Mouse (Mus musculus): ENCODE data around the gene Sae1. TPM values are rescaled to one million over a fixed set of nuclear protein-coding genes. Genes with fewer than 3 reads are reported as not detected.
A peak's percentile ranks its signal among the peaks of the same experiment; 100 is the strongest.

Gene Sae1
- polyA plus RNA-seq, 1 experiment: 31.0 TPM

DNA sequence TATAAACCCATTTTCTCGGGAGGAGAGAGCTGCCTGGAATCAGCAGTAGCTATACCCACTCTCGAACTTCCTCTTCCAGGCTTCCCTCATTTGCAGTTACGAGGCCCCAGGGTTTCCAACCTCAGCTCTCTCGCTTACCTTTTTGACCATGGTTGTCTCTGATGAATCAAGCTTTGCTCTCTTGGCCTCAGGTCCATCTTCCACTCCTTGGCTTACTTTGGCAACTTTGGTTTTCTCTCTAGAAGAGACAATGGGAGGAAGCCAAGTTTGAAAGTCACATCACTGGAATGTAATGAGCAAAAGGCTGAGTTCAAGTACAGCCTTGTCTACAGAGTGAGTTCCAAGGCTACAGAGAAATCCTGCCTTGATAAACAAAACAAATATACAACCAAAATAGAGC, 20.9 kb downstream of the Sae1 start:
- no peak for TF ChIP-seq POLR2A (IDR thresholded peaks at IDR 0.05; ENCODE audit: borderline replicate concordance, extremely low read depth, low read depth, low read length)
- no peak for TF ChIP-seq CTCF (IDR thresholded peaks at IDR 0.05; ENCODE audit: insufficient read depth, low read length)
- peak; percentile 39 for DNase-seq
- 56% methylated on average over 4 of the region's 4 CpGs for WGBS
- H3K4me3 ChIP-seq (replicated peaks; ENCODE audit: extremely low read depth, low read depth, low read length): no peak overlapping the region
- H3K4me1 ChIP-seq (ENCODE audit: control insufficient read depth, insufficient read depth, low read length): peaks cover 26% of the 10 kb centered on the region

DNA sequence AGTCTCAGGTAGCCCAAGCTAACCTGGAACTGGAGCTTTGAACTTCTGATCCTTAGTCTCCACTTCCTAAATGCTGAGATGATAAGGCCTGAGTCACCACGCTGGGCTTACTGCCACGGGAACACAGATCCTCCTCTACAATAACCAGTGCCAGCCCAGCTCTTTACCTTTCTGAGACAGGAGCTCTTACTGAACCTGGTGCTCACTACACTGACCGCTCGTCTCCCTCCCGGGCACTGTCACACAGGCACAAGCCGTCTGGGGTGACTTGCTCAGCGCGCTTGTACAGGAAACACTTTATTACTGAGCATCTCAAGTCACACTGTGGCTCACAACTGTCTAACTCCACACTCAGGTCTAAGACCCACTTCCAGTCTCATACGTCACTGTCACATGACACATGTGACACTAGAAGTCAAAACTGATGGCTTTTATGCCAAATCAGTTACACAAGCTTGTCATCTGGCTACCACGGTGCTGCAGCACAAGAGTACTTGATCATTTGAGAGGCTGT, 21.4 kb downstream of the Sae1 start:
- TF ChIP-seq CTCF (IDR thresholded peaks at IDR 0.05; ENCODE audit: insufficient read depth, low read length) (no peak), POLR2A (IDR thresholded peaks at IDR 0.05; ENCODE audit: borderline replicate concordance, extremely low read depth, low read depth, low read length) (peak; percentile 16; the same call in 1 of the 2 replicates)
- Histone ChIP-seq H3K4me1 (ENCODE audit: control insufficient read depth, insufficient read depth, low read length) (peaks cover 26% of the 10 kb centered on the region), H3K4me3 (replicated peaks; ENCODE audit: extremely low read depth, low read depth, low read length) (no peak overlapping the region)
- 56% methylated on average over 10 of the region's 10 CpGs for WGBS
- peak; percentile 55 for DNase-seq

DNA sequence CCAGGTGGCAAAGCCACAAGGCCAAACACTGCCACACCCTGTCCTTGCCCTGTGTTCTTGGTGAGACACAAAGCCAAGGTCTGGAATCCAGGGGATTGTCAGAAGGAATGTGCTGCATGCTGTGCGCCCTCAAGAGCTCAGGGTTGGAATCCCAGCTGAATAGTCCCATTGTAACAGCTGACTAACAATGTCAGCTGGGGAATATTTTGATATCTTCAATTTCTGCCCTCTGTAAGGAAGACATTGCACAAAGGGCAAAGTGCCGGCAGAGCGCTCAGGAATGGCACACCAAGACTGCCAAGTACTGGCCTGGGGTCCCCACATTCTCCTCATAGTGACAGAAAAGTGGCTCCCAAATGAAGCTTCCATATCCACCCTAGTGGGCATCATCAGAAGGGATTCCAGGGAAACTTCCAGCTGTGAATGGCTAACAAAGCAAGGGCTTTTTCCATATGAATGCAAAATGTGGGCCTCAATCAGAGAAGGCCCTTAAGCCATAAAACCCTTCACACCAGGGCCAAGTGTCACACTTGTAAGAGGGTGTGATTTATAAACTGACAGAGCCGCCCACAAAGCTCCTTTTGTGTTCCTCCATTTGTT, 22.6 kb downstream of the Sae1 start:
- H3K4me3 ChIP-seq (replicated peaks; ENCODE audit: extremely low read depth, low read depth, low read length): no peak overlapping the region
- WGBS: 67% methylated on average over 4 of the region's 4 CpGs
- TF ChIP-seq CTCF (IDR thresholded peaks at IDR 0.05; ENCODE audit: insufficient read depth, low read length) (no peak), POLR2A (IDR thresholded peaks at IDR 0.05; ENCODE audit: borderline replicate concordance, extremely low read depth, low read depth, low read length) (no peak)
- H3K4me1 ChIP-seq (ENCODE audit: control insufficient read depth, insufficient read depth, low read length): peaks cover 26% of the 10 kb centered on the region
- DNase-seq: no peak

DNA sequence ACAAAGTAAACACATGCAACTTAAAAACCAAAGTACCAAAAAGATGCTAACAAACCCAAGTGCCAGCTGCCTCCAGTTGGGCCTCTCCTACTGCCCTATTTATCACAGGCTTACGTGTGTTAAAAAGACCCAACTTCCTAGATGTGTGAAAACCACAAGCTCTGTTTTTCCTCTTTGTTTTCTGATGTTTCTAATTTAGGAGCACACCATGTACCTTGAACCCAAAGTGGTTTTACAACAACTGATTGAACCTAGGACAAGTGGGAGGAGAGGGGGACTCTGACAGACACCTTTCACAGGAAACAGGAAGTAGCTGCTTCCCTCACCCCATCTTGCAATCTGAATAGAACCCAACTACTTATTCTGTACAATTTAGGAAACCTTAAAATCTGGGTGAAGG, 23.3 kb downstream of the Sae1 start:
- Histone ChIP-seq H3K4me3 (replicated peaks; ENCODE audit: extremely low read depth, low read depth, low read length) (no peak overlapping the region), H3K4me1 (ENCODE audit: control insufficient read depth, insufficient read depth, low read length) (peaks cover 24% of the 10 kb centered on the region)
- DNase-seq: no peak
- TF ChIP-seq POLR2A (IDR thresholded peaks at IDR 0.05; ENCODE audit: borderline replicate concordance, extremely low read depth, low read depth, low read length) (no peak), CTCF (IDR thresholded peaks at IDR 0.05; ENCODE audit: insufficient read depth, low read length) (no peak)
- 47% methylated on average over 1 of the region's 1 CpGs for WGBS

DNA sequence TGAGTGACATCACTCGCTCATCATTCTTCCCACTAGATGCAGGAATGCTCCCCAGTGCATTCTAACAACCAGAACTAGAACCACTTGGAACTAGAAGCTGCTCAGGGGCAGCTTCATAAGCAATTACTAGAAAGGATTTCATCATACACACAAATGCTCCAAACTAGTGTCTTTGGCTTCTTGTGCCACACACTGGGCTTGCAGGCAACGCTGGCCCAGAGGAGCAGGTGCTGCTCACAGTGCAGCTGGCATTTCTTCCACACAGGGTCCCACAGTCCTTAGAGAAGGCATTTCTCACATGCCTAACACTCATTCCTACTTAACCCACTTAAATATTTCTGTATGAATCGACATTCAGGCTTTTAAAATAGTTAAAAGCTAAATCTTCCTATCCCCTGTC, 30.0 kb downstream of the Sae1 start:
- H3K4me1 ChIP-seq (ENCODE audit: control insufficient read depth, insufficient read depth, low read length): no peaks in the 10 kb centered on the region; the same call in none of the 2 replicates
- DNase-seq: no peak
- 71% methylated on average over 3 of the region's 3 CpGs for WGBS
- TF ChIP-seq CTCF (IDR thresholded peaks at IDR 0.05; ENCODE audit: insufficient read depth, low read length) (no peak), POLR2A (IDR thresholded peaks at IDR 0.05; ENCODE audit: borderline replicate concordance, extremely low read depth, low read depth, low read length) (no peak)
- H3K4me3 ChIP-seq (replicated peaks; ENCODE audit: extremely low read depth, low read depth, low read length): no peak overlapping the region

DNA sequence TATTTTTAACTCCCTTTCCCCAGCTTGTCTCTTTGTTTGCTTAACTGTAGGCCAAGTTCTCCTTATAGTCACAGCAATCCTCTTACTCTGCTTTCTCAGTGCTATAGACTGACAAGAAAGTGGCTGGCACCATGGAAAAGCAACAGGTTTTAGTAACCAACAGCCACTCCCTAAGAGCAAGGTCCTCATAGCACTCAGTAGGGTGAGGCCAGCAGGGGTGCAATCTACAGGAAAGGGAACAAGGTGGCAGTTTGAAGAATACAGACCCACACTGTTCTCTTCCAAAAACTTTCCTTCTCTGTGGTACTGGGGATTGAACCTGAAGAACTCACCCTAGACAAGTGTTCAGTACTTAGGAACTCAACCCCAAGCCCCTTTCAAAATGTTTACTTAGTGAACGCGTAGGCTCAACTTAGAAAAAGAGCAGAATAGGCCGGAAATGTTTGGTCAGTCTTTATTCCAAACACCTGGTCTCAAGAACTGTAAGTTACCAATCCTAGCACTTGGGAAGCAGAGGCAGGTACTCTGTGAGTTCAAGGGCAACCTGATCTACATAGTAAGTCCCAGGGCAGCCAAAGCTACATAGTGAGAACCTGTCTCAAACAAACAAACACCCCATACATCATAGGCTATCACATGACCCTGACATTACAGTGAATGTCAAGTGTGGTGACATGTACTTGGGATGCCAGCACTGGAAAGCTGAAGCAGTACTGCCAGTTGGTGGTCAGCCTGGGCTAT, 31.6 kb downstream of the Sae1 start:
- Histone ChIP-seq H3K4me1 (ENCODE audit: control insufficient read depth, insufficient read depth, low read length) (no peaks in the 10 kb centered on the region), H3K4me3 (replicated peaks; ENCODE audit: extremely low read depth, low read depth, low read length) (no peak overlapping the region)
- no peak for DNase-seq
- WGBS: 60% methylated on average over 3 of the region's 3 CpGs
- TF ChIP-seq CTCF (IDR thresholded peaks at IDR 0.05; ENCODE audit: insufficient read depth, low read length) (no peak), POLR2A (IDR thresholded peaks at IDR 0.05; ENCODE audit: borderline replicate concordance, extremely low read depth, low read depth, low read length) (no peak)

DNA sequence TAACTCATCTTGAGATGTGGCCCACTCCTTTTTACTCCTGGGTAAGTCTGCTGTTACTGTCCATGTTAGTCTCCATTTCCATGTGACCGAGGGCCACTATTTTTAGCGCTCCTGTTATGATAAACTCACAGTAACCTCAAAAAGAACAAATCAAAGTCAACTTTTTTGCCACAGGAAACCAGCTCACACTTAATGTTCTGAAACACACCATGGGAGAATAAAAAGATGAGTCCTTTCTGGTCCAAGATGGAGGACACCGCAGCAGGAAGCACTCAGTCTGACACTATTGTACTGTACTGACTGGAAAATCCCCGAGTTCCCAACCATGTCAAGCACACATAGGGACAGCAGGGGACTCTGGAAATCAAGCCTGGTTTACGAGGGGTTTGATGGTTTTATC, 37.6 kb downstream of the Sae1 start:
- no peak for DNase-seq
- Histone ChIP-seq H3K4me3 (replicated peaks; ENCODE audit: extremely low read depth, low read depth, low read length) (no peak overlapping the region), H3K4me1 (ENCODE audit: control insufficient read depth, insufficient read depth, low read length) (no peaks in the 10 kb centered on the region)
- no peak for TF ChIP-seq CTCF (IDR thresholded peaks at IDR 0.05; ENCODE audit: insufficient read depth, low read length)
- TF ChIP-seq POLR2A (IDR thresholded peaks at IDR 0.05; ENCODE audit: borderline replicate concordance, extremely low read depth, low read depth, low read length): no peak
- 69% methylated on average over 5 of the region's 5 CpGs for WGBS

DNA sequence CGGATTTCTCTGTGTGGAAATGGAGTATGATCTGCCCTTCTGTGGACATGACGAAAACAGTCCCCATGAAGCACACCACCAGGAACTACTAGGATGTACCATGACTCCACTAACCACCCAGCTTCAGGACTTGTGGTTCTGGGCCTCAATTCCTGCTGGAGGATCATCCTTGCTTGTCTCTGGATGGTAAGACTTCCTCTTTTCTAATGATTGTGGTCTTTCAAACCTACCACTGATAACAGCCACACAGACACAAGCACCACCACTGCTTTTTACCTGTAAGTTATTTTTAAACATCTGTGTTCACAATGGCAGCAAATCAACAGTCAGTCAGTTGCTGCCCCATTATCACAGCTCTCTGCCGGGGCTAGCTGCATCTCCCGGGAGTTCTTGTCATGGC, 42.3 kb downstream of the Sae1 start:
- Histone ChIP-seq H3K4me3 (replicated peaks; ENCODE audit: extremely low read depth, low read depth, low read length) (no peak overlapping the region), H3K4me1 (ENCODE audit: control insufficient read depth, insufficient read depth, low read length) (0 out of 2 replicates have a peak, but pooled peaks cover 2% of the 10 kb centered on the region)
- WGBS: 82% methylated on average over 4 of the region's 4 CpGs
- no peak for DNase-seq
- TF ChIP-seq CTCF (IDR thresholded peaks at IDR 0.05; ENCODE audit: insufficient read depth, low read length) (no peak), POLR2A (IDR thresholded peaks at IDR 0.05; ENCODE audit: borderline replicate concordance, extremely low read depth, low read depth, low read length) (no peak)

DNA sequence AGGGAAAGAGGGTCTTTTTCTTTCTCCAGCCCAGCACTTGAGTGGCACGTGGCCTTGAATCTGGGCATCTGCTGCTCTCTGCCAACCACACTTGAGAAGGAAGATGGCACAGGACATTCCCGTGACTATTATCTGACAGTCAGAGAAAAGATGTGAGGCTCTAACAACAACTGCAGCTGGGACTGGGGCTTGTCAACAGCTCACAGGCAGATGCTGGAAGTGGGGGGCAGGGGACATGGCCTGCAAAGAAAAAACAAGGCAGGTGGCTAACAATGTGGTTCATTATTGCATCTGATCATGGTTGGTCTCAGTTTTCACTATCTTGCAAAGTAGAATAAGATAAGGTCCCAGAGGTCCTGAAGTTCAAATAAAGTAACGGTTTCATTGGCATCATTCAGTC, 43.0 kb downstream of the Sae1 start:
- no peak for DNase-seq
- H3K4me1 ChIP-seq (ENCODE audit: control insufficient read depth, insufficient read depth, low read length): 0 out of 2 replicates have a peak, but pooled peaks cover 2% of the 10 kb centered on the region
- no peak overlapping the region for H3K4me3 ChIP-seq (replicated peaks; ENCODE audit: extremely low read depth, low read depth, low read length)
- TF ChIP-seq POLR2A (IDR thresholded peaks at IDR 0.05; ENCODE audit: borderline replicate concordance, extremely low read depth, low read depth, low read length): no peak
- 89% methylated on average over 3 of the region's 3 CpGs for WGBS

DNA sequence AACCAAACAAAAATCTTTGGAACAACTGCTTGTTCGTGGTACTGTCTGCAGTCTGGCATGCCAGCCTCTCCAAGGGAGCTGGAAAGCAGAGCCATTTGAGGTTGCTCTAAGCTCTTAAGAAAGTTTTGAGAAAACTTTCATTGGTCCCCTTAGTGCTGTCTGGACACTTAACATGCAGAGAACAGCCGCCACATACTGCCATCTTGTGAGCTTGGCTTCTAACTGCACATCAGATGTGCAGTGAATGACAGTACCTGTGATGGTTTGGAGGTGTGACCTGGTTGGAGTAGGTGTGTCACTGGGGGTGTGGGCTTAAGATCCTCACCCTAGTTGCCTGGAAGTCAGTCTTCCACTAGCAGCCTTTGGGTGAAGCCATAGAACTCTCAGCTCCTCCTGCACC, 49.9 kb downstream of the Sae1 start:
- TF ChIP-seq POLR2A (IDR thresholded peaks at IDR 0.05; ENCODE audit: borderline replicate concordance, extremely low read depth, low read depth, low read length) (no peak), CTCF (IDR thresholded peaks at IDR 0.05; ENCODE audit: insufficient read depth, low read length) (no peak)
- Histone ChIP-seq H3K4me3 (replicated peaks; ENCODE audit: extremely low read depth, low read depth, low read length) (no peak overlapping the region), H3K4me1 (ENCODE audit: control insufficient read depth, insufficient read depth, low read length) (0 out of 2 replicates have a peak, but pooled peaks cover 4% of the 10 kb centered on the region)
- DNase-seq: no peak
- 66% methylated on average over 2 of the region's 2 CpGs for WGBS

All from lung, adult 2 months (tissue).